Mouse (Mus musculus) embryonic fibroblast, embryonic 13.5 days (primary cell): ENCODE data around the gene Ttc9b. TPM values are rescaled to one million over a fixed set of nuclear protein-coding genes. Genes with fewer than 3 reads are reported as not detected.
"Not testable (repeated sequence)": the region's sequence is repeated elsewhere in the genome, so short reads cannot be mapped to it uniquely, and the experiment has no call there.

Source experiments
- H3K27ac ChIP-seq: 2 replicates; pipeline ENCODE4 v1.5.1; 2012; ENCODE audit warnings: low read length, control low read depth, inconsistent platforms; ENCODE audit not compliant: insufficient read depth
- H3K4me1 ChIP-seq: 2 replicates; pipeline ENCODE4 v1.6.1; 2011; ENCODE audit warnings: low read length; ENCODE audit not compliant: control insufficient read depth, insufficient read depth
- H3K4me3 ChIP-seq: 2 replicates; pipeline ENCODE4 v1.5.1; 2011; ENCODE audit warnings: mild to moderate bottlenecking, control low read depth, low read length; ENCODE audit not compliant: insufficient read depth
- CTCF ChIP-seq: IDR thresholded peaks from 2 replicates; pipeline ENCODE4 v1.5.1; 2011; ENCODE audit warnings: mild to moderate bottlenecking, control low read depth, low read length, moderate library complexity, borderline replicate concordance; ENCODE audit not compliant: insufficient read depth
- POLR2A ChIP-seq: IDR thresholded peaks from 2 replicates; pipeline ENCODE4 v1.6.1; 2011; ENCODE audit warnings: low read depth, mild to moderate bottlenecking, control low read depth, low read length, moderate library complexity
- polyA plus RNA-seq: library from polyadenylated mRNA; stranded (reverse); fragments of >200 nt; gene quantifications from 2 replicates; pipeline ENCODE4 v1.2.4, GENCODE M21; 2011; ENCODE audit warnings: low read depth; ENCODE audit not compliant: missing spikeins, insufficient read length

Ttc9b gene
- polyA plus RNA-seq, 1 experiment = not detected

GRCm38 (mm10) chr7:27610871-27611270 lies 42.8 kb upstream of the Ttc9b start:
- no peak overlapping the region for H3K4me3 ChIP-seq
- TF ChIP-seq POLR2A (no peak), CTCF (no peak)
- H3K4me1 ChIP-seq = peaks cover 3% of the 10 kb centered on the region; the same call in 1 of the 2 replicates
- no peak overlapping the region for H3K27ac ChIP-seq

- Histone ChIP-seq H3K4me1 (no peaks in the 10 kb centered on the region), H3K27ac (no peak overlapping the region), H3K4me3 (no peak overlapping the region)
- TF ChIP-seq CTCF (no peak), POLR2A (no peak)
These were observed 40.8 kb upstream of the Ttc9b start for GRCm38 (mm10) chr7:27612940-27613339.

GRCm38 (mm10) chr7:27613751-27614499 lies 39.8 kb upstream of the Ttc9b start:
- TF ChIP-seq POLR2A (no peak), CTCF (no peak)
- no peaks in the 10 kb centered on the region for H3K4me1 ChIP-seq
- no peak overlapping the region for H3K4me3 ChIP-seq
- H3K27ac ChIP-seq = no peak overlapping the region

GRCm38 (mm10) chr7:27621028-27621427 lies 32.7 kb upstream of the Ttc9b start:
- TF ChIP-seq CTCF (no peak), POLR2A (no peak)
- no peak overlapping the region for H3K27ac ChIP-seq
- no peaks in the 10 kb centered on the region for H3K4me1 ChIP-seq
- no peak overlapping the region for H3K4me3 ChIP-seq

GRCm38 (mm10) chr7:27622234-27622633 lies 31.5 kb upstream of the Ttc9b start:
- H3K4me3 ChIP-seq = no peak overlapping the region
- H3K27ac ChIP-seq = no peak overlapping the region
- no peaks in the 10 kb centered on the region for H3K4me1 ChIP-seq
- TF ChIP-seq POLR2A (no peak), CTCF (no peak)

GRCm38 (mm10) chr7:27624967-27625366 lies 28.7 kb upstream of the Ttc9b start:
- H3K4me3 ChIP-seq = no peak overlapping the region
- no peaks in the 10 kb centered on the region for H3K4me1 ChIP-seq
- TF ChIP-seq POLR2A = no peak
- TF ChIP-seq CTCF = no peak
- H3K27ac ChIP-seq = no peak overlapping the region

GRCm38 (mm10) chr7:27627707-27628106 lies 26.0 kb upstream of the Ttc9b start:
- TF ChIP-seq POLR2A = no peak
- no peak for TF ChIP-seq CTCF
- Histone ChIP-seq H3K4me3 (no peak overlapping the region), H3K27ac (no peak overlapping the region), H3K4me1 (no peaks in the 10 kb centered on the region)

- no peak for TF ChIP-seq POLR2A
- TF ChIP-seq CTCF = no peak
- Histone ChIP-seq H3K4me3 (no peak overlapping the region), H3K4me1 (no peaks in the 10 kb centered on the region), H3K27ac (no peak overlapping the region)
These were observed 25.5 kb upstream of the Ttc9b start for GRCm38 (mm10) chr7:27628190-27628589.

- not testable (repeated sequence) for H3K4me1 ChIP-seq, H3K27ac ChIP-seq, H3K4me3 ChIP-seq
These were observed 24.9 kb upstream of the Ttc9b start for GRCm38 (mm10) chr7:27628816-27629215.

- Histone ChIP-seq H3K4me3 (no peak overlapping the region), H3K4me1 (no peaks in the 10 kb centered on the region), H3K27ac (no peak overlapping the region)
- no peak for TF ChIP-seq POLR2A
- no peak for TF ChIP-seq CTCF
These were observed 22.3 kb upstream of the Ttc9b start for GRCm38 (mm10) chr7:27631439-27631838.
